Mouse (Mus musculus) monocyte, adult 2 months (primary cell): ENCODE measurements around the gene Tmem120b.

Experiments used
- DNase-seq, 2 experiments: peaks; one replicate each; pipeline ENCODE4 v3.0.0; 2022; ENCODE audit warnings: low spot score in 2 of 2, low read depth in 1 of 2

Tmem120b gene

GRCm38 (mm10) chr5:123051736-123052135 is 16.5 kb upstream of the Tmem120b start:
- DNase-seq: no peak

GRCm38 (mm10) chr5:123057366-123058250 is 10.6 kb upstream of the Tmem120b start:
- peak; percentile 97 to 99 for DNase-seq

GRCm38 (mm10) chr5:123058251-123059102 is 9.7 kb upstream of the Tmem120b start:
- no peak for DNase-seq

DNA sequence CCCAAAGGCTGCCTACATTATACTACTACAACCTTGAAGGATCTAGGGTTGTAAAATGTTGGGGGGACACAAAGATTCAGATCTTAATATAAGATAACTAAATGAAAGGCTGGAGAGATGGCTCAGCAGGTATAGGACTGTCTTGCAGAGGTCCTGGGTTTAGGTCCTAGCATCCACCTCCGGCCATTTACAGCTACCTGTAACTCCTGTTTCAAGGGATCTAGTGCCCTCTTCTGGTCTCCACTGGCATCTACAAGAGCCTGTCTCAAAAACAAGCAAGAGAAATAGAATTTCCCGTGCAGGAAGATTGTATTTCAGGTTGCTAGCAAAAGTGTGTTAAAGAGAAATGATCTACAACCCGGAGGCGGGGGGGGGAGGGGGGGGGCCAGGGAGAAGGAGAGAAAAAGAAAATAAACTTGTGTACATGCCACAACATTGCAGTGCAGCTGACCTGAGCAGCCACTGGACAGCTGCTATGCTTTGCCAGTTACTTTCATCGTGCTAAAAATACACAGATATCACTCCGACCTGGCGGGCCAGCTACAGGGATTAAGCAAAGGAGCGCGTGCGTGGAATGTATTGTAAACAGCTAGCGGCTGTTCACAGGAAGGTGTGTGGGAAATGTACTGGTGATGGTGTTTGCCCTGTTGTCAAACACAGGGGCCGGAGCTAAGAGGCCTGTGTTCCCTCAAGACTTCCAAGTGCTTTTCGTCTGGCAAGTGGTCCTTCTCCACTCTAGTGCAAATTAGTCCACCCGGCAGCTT is 8.3 kb upstream of the Tmem120b start:
- no peak for DNase-seq

DNA sequence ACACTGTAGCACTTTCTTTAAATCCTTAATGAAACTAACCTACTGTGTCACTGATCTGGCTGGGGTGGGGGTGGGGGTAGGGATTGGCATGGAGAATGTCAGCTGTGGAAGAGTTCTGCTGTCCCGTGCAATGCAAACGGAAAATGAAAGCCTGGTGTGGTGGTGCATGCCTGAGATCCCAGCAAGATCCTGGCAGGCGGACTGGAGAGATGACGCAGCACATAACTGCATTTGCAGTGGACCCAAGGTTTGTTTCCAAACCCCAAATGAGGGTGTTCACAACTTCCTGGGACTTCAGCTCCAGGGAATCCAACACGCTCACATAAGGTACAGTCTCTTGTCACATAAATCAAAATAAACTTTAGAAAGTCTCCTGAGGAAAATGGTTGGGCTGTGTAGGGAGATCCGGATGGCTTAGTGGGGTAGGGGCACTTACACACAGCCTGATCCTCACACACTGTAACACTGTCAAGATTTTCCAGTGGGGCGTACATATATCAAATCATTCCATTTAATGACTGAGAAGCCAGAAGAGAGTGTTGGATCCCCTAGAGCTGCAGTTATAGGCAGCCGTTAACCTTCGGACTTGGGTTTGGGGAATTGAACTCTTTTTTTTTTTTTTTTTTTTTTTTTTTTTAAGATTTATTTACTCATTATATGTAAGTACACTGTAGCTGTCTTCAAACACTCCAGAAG is 7.4 kb upstream of the Tmem120b start:
- DNase-seq: no peak

DNA sequence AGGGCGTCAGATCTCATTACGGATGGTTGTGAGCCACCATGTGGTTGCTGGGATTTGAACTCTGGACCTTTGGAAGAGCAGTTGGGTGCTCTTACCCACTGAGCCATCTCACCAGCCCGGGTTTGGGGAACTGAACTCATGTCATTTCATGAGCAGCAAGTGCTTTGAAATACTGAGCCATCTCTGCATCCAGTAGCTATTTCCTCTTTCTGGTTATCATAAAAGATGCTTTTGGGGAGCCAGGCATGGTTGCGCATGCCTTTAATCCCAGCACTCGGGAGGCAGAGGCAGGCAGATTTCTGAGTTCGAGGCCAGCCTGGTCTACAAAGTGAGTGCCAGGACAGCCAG is 6.8 kb upstream of the Tmem120b start:
- DNase-seq: peak; percentile 26 to 53

- no peak for DNase-seq
These were observed 5.1 kb upstream of the Tmem120b start for GRCm38 (mm10) chr5:123063141-123063540.

DNA sequence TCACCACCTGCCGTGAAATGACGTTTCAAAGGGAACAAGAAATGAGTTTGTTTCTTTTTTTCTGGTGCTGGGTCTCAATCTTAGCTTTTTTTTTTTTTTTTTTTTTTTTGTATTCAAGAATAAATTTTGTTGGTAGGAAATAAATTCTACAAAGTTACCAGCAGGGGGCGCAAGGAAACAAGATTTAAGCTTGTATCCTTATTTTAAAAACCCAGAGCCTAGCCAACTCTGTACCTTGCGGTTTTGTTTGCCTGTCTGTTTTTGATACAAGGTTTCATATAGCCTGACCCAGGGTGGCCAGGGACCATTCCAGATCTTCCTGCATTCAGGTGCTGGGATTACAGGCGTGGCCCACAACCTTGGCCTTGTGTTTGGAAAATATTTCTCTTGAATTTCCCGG is 4.0 kb upstream of the Tmem120b start:
- peak in 1 of 2 experiments; percentile 25 for DNase-seq

DNA sequence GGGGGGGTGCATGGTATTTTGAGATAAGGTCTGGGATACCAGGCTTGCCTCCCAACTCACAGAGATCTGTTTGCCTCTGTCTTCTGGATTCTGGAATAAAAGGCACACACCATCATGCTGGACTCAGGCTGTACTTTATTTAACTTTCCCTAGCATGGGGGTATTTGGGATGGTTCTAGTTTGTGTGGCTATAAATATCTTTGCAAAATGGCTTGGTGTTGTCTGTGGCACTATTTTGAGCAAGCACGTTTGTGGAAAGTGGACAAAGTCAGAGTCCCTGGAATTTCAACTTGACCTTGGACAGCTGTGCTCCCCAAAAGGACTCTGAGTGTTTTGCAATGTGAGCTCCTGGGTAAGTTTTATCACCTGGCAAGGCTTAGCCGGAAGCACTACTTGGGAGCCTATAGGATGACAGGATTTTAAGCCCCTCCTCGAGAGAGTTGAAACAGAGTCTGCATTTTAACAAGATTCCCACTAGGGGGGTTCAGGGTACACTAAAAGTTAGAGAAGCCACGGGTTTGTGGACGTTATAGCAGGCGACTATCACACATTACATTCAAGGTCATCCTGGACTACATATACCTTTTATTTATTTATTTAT is 720 bp upstream of the Tmem120b start:
- no peak for DNase-seq

DNA sequence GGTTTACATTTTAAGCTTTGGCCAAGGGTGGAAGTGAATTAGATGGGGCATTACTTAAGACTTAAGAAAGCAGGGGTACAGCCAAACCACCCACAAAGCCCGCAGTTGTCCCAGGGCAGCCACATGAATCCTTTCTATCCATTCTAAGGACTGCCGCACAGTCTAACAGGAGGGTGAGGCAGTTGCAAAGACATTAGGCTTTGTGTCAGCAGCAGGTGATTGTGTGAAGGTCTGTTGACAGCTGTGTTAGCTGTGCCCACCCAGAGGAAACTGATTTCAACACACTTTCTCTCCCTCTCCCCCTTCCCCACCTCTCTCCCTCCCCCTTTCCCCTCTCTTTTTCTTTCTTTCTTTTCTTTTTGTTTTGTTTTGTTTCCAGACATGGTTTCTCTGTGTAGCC is 499 bp downstream of the Tmem120b start:
- no peak for DNase-seq

DNA sequence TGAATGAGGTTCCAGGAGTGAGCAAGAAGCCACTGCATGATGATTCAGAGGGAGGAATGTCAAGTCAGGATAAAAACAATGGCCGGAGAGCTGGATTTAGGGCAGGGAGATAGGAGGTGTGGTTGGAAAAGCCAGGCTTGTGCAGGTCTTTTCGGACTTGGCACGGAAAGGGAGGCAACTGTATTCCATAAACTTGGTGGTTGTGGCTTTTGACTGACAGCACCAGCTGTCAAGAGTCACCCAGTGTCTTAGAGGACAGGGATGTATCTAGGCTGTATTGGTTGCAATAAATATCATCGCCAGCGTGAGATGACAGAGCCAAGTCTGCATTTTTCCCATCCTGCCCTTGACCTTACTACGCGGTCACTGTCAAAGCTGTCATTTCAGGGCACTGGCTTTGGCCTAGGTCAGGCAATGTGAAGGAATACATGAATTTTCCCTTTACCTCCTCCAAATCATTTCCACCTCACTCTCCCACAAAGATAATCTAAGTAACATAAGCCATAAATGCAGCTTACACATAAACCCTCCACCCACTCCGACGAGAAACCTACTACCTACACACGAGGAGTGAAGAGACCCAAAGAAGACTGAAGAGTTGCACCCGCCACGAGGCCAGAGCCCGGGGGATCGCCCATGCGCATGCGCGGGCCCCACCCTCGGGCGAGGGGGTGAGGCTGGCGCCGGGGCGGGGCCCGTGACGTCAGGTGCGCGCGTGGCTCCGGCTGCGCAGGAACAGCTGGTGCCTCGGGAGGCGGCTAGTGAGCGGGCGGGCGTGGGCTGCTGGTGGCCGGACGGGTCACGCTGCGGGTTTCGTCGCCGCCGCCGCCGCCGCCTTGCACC is 7.6 kb downstream of the Tmem120b start:
- DNase-seq: peak; percentile 79 to 91

- no peak for DNase-seq
These were observed 8.4 kb downstream of the Tmem120b start for GRCm38 (mm10) chr5:123076419-123077281.

DNA sequence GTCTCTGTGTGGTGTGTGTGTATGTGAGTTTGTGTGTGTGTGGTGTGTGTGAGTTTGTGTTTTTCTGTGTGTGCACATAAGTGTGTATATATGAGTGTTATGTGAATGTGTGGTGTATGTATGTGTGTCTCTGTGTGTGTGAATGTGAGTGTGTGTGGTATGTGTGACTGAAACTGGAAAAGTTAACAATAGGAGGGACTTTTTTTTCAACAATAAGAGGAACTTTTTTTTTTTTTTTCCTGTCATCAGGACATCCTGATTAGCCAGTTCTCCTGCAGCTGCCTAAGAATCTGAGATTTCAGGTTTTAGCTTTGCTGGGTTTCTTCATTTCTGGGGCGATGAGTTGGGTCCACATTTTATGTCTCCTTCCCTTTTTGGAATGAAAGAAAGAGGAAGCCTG is 11.4 kb downstream of the Tmem120b start:
- no peak for DNase-seq

DNA sequence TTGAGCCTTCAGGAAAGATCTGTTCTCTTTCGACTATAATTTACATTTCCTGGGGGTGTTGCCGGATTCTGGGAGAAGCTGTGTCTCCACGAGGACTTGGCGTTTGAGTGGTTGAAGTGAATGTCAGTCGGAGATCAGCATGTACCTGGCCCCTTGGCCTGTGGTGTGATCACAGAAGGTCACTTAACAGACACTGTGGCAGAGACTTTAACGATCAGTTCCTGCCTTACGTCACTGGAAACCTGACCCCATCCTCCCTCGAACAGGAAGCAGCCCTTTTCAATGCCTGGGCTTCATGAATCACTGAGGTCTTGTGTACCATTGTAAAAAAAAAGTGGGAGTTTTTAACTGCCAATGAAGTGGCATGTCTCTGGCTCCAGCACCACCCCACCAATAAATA is 11.8 kb downstream of the Tmem120b start:
- peak in 1 of 2 experiments; percentile 40 for DNase-seq

- DNase-seq: no peak
These were observed 12.3 kb downstream of the Tmem120b start for GRCm38 (mm10) chr5:123080510-123080909.

DNA sequence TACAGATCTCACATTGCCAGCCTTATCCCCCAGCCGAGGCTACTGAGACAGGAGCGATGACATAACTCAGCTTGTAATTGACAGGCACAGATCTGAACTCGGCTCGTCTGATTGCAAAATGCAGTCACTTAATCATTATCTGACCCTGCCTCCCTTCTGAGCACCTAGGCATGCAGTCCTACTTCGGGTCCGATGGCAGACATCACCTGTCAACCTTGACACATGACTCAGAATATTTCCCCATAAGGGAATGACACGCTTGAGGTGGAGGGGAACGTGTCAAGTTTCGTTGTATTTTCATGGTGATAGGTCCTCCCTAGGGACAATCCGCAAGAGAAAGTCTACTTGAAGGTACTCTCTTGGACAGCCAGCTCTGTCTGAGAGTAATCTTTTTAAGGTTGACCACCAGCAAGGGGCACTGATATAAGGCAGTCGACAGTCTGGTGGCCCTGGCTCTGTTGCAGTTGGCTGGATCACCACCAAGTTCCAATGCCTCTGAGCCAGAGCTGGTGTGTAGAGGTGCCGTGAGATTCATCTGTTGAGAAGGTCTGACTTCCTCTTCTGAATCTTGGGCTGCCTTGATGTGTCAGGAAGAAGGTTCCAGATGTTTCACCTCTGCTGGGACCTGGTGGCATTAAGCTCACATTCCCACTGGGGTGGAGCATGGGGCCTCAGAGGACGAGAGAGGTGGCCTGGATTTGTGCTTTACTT is 15.3 kb downstream of the Tmem120b start:
- no peak for DNase-seq

GRCm38 (mm10) chr5:123086501-123086900 is 18.3 kb downstream of the Tmem120b start:
- DNase-seq: no peak

DNA sequence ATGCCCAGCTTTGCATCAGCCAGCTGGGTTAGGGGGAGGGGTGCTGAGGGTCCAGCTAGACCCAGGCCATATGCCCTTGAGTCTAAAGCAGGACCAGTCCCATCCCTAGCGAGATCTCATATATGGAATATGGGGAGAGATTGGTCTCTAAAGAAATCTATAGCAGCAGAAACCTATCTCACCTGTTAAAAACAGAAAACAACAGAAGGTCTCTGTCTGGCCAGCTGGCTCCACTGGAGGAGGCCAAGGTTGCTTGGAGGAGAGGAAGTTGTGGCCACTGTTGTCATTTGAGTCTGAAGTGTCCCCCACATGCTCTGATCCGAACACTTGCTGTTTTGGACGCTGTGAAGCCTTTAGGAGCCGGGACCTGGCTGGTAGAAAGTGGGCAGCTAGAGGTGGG is 20.6 kb downstream of the Tmem120b start:
- DNase-seq: no peak
